7 mouse cellular contexts compared by ENCODE assay signal in the genomic region with DNA sequence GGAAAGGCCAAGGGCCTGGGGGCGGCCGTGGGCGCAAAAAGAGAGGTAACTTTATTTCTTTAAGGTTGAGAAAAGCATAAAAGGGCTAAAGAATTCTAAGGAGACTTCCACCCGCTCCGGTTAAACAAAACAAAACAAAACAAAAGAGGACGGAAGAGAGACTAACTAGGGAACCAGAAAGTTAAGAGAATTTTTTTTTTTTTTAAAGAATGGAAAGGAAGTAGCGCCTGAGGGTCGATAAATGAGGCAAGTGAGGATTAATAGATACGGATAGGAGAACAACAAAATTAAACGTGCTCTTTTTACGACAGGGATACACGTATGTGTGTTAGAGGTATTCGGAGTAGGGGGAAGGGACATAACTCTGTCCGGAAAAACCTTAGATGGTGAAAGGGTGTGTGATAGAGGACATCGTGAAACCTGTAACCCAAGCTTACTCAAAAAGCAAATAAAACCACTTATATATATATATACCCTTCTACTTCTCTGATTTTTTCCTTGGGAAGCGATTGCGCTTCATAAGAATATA. TPM values are rescaled to one million over a fixed set of nuclear protein-coding genes. Genes with fewer than 3 reads are reported as not detected.
DNase-seq lines count a peak whose midpoint lies in the region; ATAC-seq and TF ChIP-seq lines count a peak whose summit lies in the region.

No protein-coding gene starts in this region.

- no peak for TF ChIP-seq POLR2A in thymus, adult 2 months (IDR thresholded peaks at IDR 0.05; ENCODE audit: control insufficient read depth, extremely low read depth, insufficient read depth, low read length, poor library complexity)
- no peak for TF ChIP-seq POLR2A in limb, embryonic 14.5 days (IDR thresholded peaks at IDR 0.05; ENCODE audit: borderline replicate concordance, extremely low read depth, insufficient read depth, insufficient read length)

- peaks cover 10% of the 10 kb centered on the region for H3K36me3 ChIP-seq in thymus, adult 2 months (ENCODE audit: control insufficient read depth, insufficient read depth, low read length)
- H3K36me3 ChIP-seq in limb, embryonic 14.5 days (ENCODE audit: control insufficient read depth, insufficient read depth, low read length) = peaks cover 23% of the 10 kb centered on the region

- TF ChIP-seq CTCF in thymus, adult 2 months (IDR thresholded peaks at IDR 0.05; ENCODE audit: borderline replicate concordance, control insufficient read depth, extremely low read depth, insufficient read depth, low read length, poor library complexity) = no peak

- no peaks in the 10 kb centered on the region for H3K9me3 ChIP-seq in limb, embryonic 14.5 days (ENCODE audit: control insufficient read depth, low read length)

- peak overlapping the region; percentile 66 for H3K9ac ChIP-seq in limb, embryonic 14.5 days (ENCODE audit: low read depth, low read length, severe bottlenecking)

- no peak for DNase-seq in thymus, adult 2 months
- no peak for DNase-seq in thymus, postnatal 10 days (ENCODE audit: low spot score in 2 of 2)
- peak; percentile 11 for DNase-seq in limb, embryonic 14.5 days (ENCODE audit: low spot score)
- DNase-seq in skeletal muscle tissue, adult 2 months (ENCODE audit: low read depth, low spot score) = peak; percentile 2
- no peak for DNase-seq in gastrocnemius, postnatal 36 days
- no peak for DNase-seq in adrenal gland, adult 8-10 months

- peak overlapping the region; percentile 85 for H3K4me3 ChIP-seq in thymus, adult 2 months (ENCODE audit: control insufficient read depth, insufficient read depth, low read length)
- peak overlapping the region; percentile 63 for H3K4me3 ChIP-seq in limb, embryonic 14.5 days (replicated peaks; ENCODE audit: low read length)

- H3K4me1 ChIP-seq in thymus, adult 2 months (replicated peaks; ENCODE audit: control insufficient read depth, insufficient read depth, low read length) = no peaks in the 10 kb centered on the region
- H3K4me1 ChIP-seq in limb, embryonic 14.5 days (ENCODE audit: control insufficient read depth, insufficient read depth, low read length) = peaks cover 17% of the 10 kb centered on the region; the same call in 1 of the 2 replicates

- peak overlapping the region; percentile 53; the same call in 1 of the 2 replicates for H3K27ac ChIP-seq in thymus, adult 2 months (ENCODE audit: control insufficient read depth, insufficient read depth, low read length)
- H3K27ac ChIP-seq in limb, embryonic 14.5 days (replicated peaks; ENCODE audit: low read depth, low read length) = peak overlapping the region; percentile 92

- peak overlapping the region; percentile 51 for H3K4me2 ChIP-seq in limb, embryonic 14.5 days (replicated peaks; ENCODE audit: low read depth, low read length, severe bottlenecking)

- WGBS in thymus, adult 2 months = 7% methylated on average over 17 of the region's 17 CpGs
- WGBS in limb, embryonic 14.5 days = 8% methylated on average over 17 of the region's 17 CpGs

- intact Hi-C loops in gastrocnemius, postnatal 36 days (cut with DNase I) = no loop called here

- no peaks in the 10 kb centered on the region for H3K27me3 ChIP-seq in thymus, adult 2 months (ENCODE audit: control insufficient read depth, insufficient read depth, low read length)
- no peaks in the 10 kb centered on the region for H3K27me3 ChIP-seq in limb, embryonic 14.5 days (ENCODE audit: control insufficient read depth, insufficient read depth, low read length)

- peak; percentile 13; the same call in 1 of the 2 replicates for ATAC-seq in erythroblast, adult 5-6 weeks (replicated peaks; ENCODE audit: low FRiP score, poor library complexity, severe bottlenecking)
- ATAC-seq in limb, embryonic 14.5 days (ENCODE audit: low FRiP score, low read depth) = no peak

RNA-seq across cellular contexts. Expression of gene Ppme1, which starts 0.4 kb away (rescaled TPM):
- 152 and 153 TPM in 2 replicates for polyA plus RNA-seq in thymus, adult 2 months (2012; rRNA removed)
- 11.5 and 16.1 TPM in 2 replicates for total RNA-seq in erythroblast, adult 5-6 weeks (2015; ENCODE audit: low replicate concordance)
- total RNA-seq in erythroblast, adult 5-6 weeks (2017; ENCODE audit: low replicate concordance) = 29.1 and 37.9 TPM in 2 replicates
- 68.8 and 97.2 TPM in 2 replicates for polyA plus RNA-seq in limb, embryonic 14.5 days (2012; rRNA removed)
- 44.0 and 50.0 TPM in 2 replicates for polyA plus RNA-seq in limb, embryonic 14.5 days (2014; fragmentation: Nextera tagmentation; extraction: Ambion mirVana)
- total RNA-seq in gastrocnemius, postnatal 36 days (2021) = 10 to 100 TPM; 25.3 to 27.0 TPM
- 10 to 100 TPM; 55.4 to 65.8 (median 61.8) TPM for total RNA-seq in adrenal gland, adult 8-10 months (2022)

RNA-seq across cellular contexts. Expression of gene C2cd3, which starts 0.5 kb away (rescaled TPM):
- polyA plus RNA-seq in thymus, adult 2 months (2012; rRNA removed) = 52.2 and 59.4 TPM in 2 replicates
- total RNA-seq in erythroblast, adult 5-6 weeks (2015; ENCODE audit: low replicate concordance) = 11.1 and 28.8 TPM in 2 replicates
- total RNA-seq in erythroblast, adult 5-6 weeks (2017; ENCODE audit: low replicate concordance) = 14.8 and 17.4 TPM in 2 replicates
- polyA plus RNA-seq in limb, embryonic 14.5 days (2012; rRNA removed) = 29.3 and 35.7 TPM in 2 replicates
- polyA plus RNA-seq in limb, embryonic 14.5 days (2014; fragmentation: Nextera tagmentation; extraction: Ambion mirVana) = 23.5 and 29.0 TPM in 2 replicates
- 1 to 10 TPM; 5.6 to 6.5 TPM for total RNA-seq in gastrocnemius, postnatal 36 days (2021)
- total RNA-seq in adrenal gland, adult 8-10 months (2022) = 10 to 100 TPM; 19.7 to 29.1 (median 26.8) TPM

Comparison
In these comparisons a context has a peak if more than half of its experiments do, and no peak if none do; other contexts are left out.
1. DNase-seq: peak in limb, embryonic 14.5 days (single experiment) and skeletal muscle tissue, adult 2 months (single experiment); none in thymus, adult 2 months (single experiment), thymus, postnatal 10 days (0 of 2), gastrocnemius, postnatal 36 days (0 of 2) and adrenal gland, adult 8-10 months (single experiment).